Mouse (Mus musculus): Measurements from ENCODE around the gene Ctsc.
"Not testable (repeated sequence)": the region's sequence is repeated elsewhere in the genome, so short reads cannot be mapped to it uniquely, and the experiment has no call there.

Gene Ctsc

DNA sequence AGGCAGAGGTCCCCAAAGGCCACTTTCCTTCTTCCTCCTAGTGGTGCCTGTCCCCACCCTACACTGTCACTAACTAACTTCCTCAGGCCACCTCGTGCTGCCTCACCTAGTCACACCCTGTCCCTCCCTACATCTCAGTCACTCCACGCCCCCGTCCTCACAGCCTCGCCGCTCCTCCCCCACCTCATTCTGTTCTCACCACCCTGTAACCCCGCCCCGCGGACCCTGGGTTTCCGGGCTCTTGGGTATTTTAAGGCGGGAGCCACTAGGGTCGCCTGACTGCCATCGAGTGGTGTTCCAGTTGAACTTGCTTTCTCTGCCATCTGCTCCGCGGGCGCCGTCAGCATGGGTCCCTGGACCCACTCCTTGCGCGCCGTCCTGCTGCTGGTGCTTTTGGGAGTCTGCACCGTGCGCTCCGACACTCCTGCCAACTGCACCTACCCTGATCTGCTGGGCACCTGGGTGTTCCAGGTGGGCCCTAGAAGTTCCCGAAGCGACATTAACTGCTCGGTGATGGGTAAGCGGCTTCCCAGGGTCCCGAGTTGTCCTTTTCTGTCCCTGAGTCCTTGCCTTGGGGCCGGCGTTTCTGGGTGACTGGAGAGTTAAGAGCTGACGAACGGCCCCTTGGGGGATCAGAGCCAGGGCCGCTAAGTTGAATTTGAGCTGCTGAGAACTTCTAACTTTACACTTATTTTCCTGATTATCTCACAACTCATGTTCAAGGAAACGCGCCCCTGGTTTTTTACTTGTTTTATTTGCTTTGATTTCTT lies at the start of gene Ctsc:
Gene Ctsc, plus strand, starts transcription at position 228 of the 770 bp plus-strand sequence.
- in situ Hi-C loops (cut with MboI, MseI), result no loop called here

DNA sequence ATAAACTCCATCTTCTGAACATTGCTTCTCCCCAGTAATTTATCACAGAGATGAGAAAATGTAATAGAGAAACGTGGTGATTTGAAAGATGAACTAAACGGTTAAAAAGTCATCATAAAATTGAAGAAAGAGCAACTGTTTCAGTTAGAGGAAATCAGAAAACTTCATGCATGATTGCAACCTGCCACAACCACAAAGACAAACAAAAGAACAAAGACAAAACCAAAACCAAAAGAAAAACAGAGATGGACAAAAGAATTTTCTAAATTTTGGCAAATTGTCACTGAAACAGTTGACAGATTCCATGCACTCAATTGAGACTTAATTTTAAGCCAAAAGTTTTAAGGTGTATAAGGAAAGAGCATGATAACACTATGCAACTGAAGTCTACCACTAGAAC lies 48.8 kb upstream of the Ctsc start:
- in situ Hi-C loops (cut with MboI, MseI), result no loop called here

DNA sequence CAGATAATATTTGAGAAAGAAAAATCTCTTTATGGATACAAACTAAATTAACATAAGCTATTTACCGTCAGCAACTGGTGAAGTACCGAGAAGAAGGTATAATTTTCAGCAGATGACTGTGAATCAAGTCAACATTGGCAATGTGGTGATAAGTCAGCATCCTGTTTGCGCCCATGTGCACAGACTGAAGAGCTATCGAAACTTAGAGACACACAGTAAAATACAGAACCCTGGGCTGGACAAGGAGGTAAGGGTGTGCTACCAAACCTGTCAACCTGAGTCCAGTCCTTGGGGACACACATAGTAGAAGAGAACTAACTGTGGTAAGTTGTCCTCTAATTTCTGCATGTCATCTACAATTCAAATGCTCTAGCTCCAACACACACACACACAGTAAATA lies 47.8 kb upstream of the Ctsc start:
- in situ Hi-C loops (cut with MboI, MseI), result no loop called here

DNA sequence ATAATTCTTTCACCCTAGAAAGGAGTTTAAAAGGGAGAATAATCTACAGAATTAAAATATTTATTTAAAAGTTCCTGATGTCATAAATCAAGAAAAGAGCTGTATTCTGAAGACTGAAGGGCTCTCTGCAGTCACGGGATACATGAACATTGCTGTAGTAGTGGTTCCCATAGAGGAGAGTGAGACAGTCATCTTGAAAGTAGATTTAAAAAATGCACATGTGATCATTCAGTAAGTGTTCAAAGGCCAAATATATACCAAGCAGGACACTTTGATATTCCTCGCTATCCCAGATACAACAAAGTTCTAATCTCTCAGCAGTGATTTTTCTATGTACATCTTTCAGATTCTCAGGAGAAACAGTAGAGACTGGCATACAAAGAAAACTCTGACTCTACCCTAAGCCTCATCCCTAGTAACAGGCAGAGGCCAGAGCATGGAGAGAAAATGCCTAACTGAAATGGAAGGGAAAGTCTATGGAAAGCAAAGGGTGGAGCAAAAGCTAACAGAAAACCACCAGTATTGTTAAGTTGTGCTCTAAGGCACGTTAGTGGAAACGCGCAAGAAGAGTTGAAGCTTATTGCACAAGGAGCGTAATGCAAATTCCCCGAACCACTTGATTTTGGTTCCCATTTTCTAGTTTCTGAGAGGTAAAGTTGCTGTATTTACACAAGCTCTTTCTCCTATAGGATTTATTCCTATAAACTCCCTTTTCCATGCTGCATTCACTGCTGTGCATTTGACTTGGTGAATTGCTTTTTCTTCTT lies 46.9 kb upstream of the Ctsc start:
- in situ Hi-C loops (cut with MboI, MseI), result no loop called here

DNA sequence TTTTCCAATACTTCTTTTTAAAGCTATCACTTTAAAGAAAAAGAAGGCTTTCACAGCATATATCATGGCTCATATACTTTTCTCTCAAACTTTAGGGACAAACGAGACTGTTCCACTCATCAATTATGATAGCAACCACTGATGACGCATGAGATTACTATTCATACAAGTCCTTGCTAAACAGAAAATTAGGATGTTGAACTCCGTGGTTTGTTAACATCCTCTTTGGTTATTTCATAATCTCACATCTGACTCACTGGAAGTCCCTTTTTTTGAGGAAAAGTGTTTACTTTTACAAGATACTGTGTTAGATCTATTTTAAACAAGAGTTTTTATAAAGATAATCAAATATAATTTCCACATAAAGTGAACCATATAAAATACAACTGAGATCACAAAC lies 34.8 kb upstream of the Ctsc start:
- in situ Hi-C loops (cut with MboI, MseI), result no loop called here

DNA sequence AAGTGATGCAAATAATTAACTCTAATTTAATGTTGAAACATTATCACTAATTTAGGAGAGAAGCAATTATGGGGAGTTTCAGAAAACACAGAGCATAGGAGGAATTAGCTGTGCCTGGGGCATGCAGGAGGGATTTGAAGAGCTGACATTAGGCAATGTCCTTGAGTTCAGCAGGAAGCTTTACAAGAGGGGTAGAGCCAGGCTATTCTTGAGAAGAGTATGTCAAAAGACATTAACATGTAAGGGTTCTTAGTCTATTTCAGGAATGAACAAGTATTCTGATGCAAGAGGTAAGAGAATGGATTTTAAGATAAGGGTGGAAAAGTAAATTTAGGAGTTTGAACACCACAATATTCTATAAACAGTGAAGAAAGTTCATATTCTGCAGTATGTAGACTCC lies 33.4 kb upstream of the Ctsc start:
- in situ Hi-C loops (cut with MboI, MseI), result no loop called here

DNA sequence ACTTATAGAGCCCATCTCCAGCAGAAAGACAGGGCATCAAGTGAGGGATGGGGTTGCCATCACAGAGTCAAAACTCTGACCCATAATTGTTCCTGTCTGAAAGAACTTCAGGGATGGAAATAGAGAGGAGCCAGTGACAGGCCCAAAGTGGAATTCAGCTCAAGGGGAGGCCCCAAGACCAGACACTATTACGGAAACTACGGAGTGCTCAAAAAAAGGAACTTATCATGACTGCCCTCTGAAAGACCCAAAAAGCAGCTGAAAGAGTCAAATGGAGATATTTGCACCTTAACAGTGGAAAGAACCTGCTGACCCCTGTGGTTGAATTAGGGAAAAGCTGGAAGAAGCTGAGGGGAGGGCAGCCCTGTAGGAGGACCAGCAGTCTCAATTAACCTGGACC lies 27.5 kb upstream of the Ctsc start:
- in situ Hi-C loops (cut with MboI, MseI), result not testable (repeated sequence)

DNA sequence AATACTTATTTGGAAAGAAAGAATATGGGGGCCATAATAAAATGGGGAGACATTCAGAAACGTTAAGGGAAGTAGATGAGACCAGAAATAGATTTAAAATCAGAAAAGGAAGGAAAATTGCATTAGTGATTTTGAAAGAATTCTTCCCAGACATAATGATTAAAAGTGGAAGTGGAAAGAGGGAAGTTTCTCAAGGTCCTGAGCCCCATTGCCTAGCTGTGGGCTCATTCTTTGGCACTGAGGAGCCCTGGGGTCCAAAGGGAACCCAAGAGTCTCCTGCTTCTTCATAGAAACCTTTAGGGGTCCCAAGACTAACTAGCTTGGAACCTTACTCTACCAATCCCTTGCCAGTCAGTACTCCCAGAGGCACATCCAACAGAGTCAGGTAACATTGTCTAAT lies 26.4 kb upstream of the Ctsc start:
- in situ Hi-C loops (cut with MboI, MseI), result no loop called here

DNA sequence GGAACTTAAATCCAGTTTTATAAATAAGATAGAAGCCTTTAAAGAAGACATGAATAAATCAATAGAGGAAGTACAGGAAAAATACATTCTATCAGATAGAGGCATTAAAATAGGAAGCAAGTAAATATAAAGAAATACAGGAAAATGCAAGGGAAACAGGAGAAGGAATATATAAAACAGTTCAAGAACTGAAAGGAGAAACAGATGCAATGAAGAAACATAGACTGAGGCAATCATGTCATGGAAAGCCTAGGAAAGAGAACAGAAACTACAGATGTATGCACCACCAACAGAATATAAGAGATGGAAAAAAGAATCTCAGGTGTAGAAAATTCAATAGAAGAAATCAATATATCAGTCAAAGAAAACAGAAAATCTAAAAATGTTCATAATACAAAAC lies 25.8 kb upstream of the Ctsc start:
- in situ Hi-C loops (cut with MboI, MseI), result no loop called here

DNA sequence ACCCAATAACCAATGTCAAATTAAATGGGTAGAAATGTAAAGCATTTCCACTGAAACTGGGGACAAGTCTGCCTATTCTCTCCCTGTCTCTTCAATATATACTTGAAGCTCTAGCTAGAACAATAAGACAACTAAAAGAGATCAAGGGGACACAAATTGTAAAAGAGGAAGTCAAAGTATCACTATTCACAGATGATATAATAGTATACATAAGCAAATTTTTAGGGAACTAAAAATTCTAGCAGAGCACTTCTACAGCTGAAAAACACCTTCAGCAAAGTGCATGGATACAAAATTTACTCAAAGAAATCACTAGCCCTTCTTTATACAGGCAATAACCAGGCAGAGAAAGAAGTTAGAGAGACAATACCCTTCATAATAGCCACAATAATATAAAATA lies 23.0 kb upstream of the Ctsc start:
- in situ Hi-C loops (cut with MboI, MseI), result no loop called here

DNA sequence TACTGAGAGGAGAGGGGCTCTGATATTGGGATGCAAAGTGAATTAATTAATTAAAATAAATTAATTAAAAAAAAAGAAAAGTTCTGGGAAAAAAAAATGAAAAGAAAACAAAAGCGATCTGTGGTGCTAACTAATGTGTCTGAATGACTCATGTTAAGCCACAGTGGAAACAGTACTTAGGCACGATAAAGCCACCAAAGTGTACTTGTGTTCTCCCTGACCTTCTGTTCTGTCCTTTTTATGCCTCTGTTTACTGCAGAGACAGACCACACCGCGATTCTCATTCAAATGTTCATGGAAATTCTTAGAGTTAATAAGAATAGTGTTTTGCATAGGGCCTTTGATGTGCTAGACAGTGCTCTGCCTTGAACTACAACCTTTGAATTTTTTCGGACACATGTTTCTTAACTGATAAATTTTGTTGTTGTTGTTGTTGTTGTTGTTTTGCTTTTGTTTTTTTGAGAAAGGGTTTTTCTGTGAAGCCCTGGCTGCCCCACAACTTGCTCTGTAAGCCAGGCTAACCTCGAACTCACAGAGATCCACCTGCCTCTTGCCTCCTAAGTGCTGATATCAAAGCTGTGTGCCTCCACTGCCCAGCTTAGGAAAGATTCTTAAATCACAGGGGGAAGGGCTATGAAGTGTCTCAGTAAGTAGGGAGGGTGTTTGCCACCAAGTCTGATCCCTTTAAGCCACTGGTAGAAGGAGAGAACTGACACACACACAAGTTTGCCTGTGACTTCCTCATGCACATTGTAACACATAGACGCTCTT lies 18.5 kb upstream of the Ctsc start:
- in situ Hi-C loops (cut with MboI, MseI), result no loop called here

DNA sequence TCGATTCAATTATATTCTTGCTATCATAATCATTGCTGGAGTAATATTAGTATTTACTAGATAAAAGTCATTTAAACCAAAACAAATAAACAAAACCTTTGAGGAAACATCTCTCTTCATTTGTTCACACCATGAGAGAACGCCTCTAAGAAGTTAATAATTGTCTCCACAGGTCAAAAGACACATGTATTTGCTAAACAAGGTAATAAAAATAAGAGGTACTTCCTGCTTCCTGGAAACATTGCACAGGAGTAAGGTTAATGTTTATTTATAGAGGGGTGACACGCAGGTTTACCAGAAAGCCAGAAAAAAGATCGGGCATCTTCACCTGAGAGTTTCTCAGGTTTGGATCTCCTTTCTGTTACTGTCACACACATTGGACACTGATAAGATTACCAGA lies 16.1 kb upstream of the Ctsc start:
- in situ Hi-C loops (cut with MboI, MseI), result no loop called here

DNA sequence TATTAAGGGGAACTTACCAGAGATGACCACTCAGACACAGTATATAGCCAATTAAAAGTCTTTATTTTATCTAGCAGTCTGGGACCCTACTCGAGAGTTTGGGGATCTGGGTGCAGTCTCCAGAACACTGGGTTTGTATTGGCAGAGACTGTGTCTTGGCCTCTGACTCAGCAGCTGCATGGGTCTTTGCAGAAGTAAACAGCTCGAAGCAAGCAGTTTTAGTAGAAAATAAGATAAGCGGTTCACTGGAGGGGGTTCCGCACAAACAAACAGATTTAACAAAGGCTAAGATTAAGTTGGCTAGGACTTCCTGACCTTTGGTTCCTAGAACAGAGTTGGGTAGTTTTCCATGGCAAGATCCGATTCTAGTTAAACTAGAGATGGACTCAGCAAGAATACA lies 13.0 kb upstream of the Ctsc start:
- in situ Hi-C loops (cut with MboI, MseI), result no loop called here

DNA sequence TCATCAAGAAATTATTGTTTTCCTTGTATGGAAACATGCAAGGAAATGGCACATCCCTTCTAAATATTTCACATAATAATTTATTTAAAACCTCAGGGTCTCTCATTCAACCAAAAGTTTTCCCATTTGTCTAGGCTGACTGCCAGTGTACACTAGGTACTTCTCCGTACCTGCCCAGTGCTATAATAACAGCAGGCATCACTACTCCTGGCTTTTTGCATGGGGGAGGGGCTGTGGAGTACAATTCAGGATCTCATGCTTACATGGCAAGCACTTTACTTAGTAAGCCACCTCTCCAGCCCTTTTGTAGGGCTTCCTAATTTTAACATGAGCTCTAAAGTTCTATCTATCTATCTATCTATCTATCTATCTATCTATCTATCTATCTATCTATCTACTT lies 8.0 kb upstream of the Ctsc start:
- in situ Hi-C loops (cut with MboI, MseI), result no loop called here

DNA sequence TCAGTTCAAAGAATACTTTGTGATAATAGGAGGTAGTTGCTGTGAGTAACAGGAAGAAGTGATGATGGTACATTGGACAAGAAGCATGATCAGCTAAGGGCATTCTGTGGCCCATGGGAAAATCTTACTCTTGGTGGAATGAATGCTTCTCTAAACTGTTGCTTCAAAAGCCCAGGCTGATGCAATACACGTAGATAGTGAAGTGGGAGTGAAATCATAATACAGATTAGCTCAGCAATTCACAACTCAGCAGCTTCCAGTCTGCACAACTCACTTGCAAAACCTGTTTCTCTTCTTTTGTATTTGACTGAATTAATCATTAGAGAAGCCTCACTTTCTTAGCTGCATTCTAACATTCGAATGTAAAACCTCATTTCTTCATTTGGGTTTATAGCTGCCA lies 6.4 kb upstream of the Ctsc start:
- in situ Hi-C loops (cut with MboI, MseI), result no loop called here

DNA sequence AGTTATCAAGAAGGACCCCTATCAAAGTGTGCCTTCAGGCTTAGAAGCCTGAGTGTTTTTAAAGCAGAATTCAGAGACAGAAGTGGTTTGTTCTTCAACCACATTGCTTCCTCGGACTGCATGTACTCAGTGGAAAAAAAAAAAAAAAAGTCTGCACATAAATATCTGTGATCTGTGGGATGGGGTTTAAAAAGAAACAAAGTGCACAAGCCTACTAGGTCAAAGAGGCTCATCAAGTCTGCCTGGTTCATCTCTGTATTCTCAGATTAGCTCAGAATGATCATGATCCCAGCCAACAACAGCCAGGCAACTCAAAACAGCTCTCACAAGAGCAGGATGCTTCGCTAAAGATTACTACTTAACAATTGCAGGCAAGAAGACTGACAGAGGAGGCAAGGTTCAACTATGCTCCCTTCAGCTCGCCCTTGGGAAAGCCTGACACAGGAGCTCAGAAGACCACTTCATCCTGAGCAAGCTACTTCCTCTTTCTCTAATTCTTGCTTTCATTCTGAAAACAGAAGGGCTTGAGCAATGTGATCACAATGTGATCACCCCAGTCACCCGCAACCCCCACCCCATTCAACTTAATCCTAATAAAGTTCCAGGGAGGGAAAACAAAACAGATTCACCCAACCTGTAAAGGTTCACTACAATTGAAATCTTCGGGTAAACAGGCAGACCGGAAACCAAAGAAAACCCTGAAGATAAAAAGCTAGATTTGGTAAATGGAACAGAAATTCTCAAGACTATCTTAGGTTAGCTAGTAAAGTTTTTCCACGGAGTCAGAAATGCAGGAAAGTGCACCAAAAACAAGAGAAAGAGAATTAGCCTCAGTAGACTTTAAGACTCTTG lies 745 bp upstream of the Ctsc start:
- in situ Hi-C loops (cut with MboI, MseI), result no loop called here

DNA sequence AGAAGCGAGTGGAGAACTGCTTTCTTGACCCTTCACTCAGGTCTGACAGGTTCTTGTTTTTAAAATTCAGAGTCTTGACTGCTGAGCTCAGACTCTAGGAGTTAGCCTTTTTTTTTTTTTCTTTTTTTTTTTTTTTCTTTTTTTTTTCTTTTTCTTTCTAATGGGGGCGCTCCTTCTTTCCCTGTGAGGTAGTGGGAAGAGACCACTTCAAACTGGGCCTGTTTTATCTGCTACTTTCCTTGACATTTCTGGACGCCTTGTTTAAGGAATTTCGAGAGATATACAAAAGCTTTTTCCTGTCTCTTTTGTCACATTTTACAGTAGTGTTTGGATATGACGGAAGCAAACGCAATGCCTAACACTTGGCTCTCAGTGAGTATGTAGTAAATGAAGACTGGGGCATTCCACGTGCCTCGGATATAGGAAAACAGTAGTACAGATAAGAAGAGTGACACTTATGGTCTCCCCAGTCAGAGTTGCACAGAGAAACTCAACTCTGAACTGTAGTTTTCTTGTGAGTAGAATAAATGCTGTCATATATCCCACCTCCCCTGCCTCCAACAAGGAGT lies 827 bp downstream of the Ctsc start:
- in situ Hi-C loops (cut with MboI, MseI), result no loop called here

DNA sequence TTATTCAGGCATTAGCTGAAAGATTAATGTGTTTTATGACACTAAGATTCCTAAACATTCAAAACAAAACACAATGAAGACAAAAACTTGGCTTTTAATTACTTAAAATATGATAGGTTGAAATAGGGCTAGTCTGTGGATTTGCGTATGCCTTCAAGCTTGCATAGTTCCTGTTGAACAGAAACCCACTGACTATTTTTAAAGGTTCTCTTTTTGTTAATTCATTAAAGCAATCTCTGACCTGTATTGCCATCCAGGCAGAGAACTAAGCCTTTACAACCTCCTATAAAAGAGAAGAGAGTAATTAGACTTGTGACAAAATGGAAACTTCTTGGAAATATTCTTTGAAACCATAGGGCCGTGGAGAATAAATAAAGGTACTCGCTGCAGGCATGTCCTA lies 7.4 kb downstream of the Ctsc start:
- in situ Hi-C loops (cut with MboI, MseI), result no loop called here

DNA sequence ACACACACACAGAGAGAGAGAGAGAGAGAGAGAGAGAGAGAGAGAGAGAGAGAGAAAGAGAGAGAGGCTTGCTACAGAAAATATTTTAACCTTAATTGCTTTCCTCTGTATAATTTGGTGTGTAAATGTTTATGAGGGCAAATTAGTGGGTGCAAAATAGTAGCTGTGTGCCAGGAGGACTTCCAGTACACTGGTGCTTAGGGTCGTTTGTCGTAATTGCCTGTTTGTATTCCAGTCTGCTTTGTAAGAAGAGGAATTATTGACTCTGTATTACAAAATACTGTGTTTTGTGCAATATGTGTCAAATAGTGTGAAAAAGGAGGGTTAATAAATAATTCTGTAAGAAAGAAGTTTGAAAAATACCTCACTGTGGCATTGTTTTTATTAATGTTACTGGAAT lies 13.2 kb downstream of the Ctsc start:
- in situ Hi-C loops (cut with MboI, MseI), result no loop called here

DNA sequence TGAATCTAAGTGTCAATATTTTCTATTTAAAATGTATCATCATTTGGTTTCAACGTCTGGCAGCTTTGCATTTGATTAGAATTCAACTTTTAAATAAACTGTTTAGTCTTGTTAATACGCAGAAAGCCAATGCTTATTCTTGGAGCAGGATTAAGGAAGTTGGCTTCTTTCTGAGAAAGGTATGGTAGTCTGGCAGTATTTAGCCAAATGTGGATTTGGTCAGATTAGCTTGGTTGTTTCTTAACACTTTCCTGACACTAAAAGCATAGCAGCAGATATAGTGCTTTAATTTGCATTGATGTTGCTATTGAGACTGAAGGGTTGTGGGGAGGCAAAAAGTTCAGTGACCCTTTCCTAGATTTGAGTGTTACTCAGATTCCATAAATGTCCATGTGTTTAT lies 14.2 kb downstream of the Ctsc start:
- in situ Hi-C loops (cut with MboI, MseI), result no loop called here

DNA sequence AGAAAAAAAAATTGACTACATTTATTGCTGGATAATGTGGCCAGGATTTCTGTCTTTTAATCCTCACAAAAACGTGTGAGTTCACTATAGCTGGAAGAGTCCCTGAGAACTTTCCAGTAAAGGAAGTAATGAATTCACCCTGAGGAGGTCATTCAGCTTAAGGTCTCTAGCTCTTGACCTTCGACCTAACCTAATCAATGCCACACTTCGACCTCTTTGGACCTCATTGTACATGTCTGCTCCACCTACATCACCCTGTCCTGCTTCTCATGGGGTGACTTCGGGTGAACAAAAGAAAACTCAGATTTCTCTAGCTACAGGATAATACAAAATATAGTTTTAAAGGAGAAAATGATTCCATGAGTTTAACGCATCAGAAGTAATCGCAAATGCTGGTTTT lies 16.0 kb downstream of the Ctsc start:
- in situ Hi-C loops (cut with MboI, MseI), result no loop called here

All from T-helper 2 cell (primary cell).